Mouse (Mus musculus): Measurements from ENCODE around the gene Adcy5.

Gene Adcy5

GRCm38 (mm10) chr16:35319773-35320172 lies 165.1 kb downstream of the Adcy5 start:
- no peak for DNase-seq (ENCODE audit: low read depth)

GRCm38 (mm10) chr16:35330451-35330850 lies 175.8 kb downstream of the Adcy5 start:
- no peak for DNase-seq (ENCODE audit: low read depth)

Data from naive thymus-derived CD4-positive, alpha-beta T cell, adult 2 months (primary cell).